Mouse (Mus musculus): ENCODE data around the gene Mgst2. TPM values are rescaled to one million over a fixed set of nuclear protein-coding genes. Genes with fewer than 3 reads are reported as not detected.

Mgst2 gene
- 6.2 and 6.6 TPM in 2 replicates for polyA plus RNA-seq (2012; rRNA removed)

GRCm38 (mm10) chr3:51660060-51660459 is at the start of gene Mgst2:
TSS of gene Mgst2 (plus strand) at chr3:51660360.

Other genes with a start within 250 kb of the Mgst2 start
- gene Naa15, start 245.2 kb upstream of the Mgst2 start, polyA plus RNA-seq (2012; rRNA removed), result 7.7 and 8.4 TPM in 2 replicates
- 2.8 and 3.9 TPM in 2 replicates for gene Rab33b, start 176.4 kb upstream of the Mgst2 start, polyA plus RNA-seq (2012; rRNA removed)
- gene Setd7, start 99.5 kb upstream of the Mgst2 start, polyA plus RNA-seq (2012; rRNA removed), result 1.9 and 2.3 TPM in 2 replicates

Data from liver, embryonic 18 days (tissue).